Mouse (Mus musculus) brain, embryonic 18.5 days (tissue): Measurements from ENCODE around the gene Unc79.

Experiments used
- DNase-seq: peaks from one replicate; pipeline ENCODE4 v3.0.0-alpha.2; 2012; ENCODE audit warnings: low read depth, low spot score

Unc79 gene

GRCm38 (mm10) chr12:103041401-103041800, 92.7 kb downstream of the Unc79 start:
- DNase-seq = no peak

DNA sequence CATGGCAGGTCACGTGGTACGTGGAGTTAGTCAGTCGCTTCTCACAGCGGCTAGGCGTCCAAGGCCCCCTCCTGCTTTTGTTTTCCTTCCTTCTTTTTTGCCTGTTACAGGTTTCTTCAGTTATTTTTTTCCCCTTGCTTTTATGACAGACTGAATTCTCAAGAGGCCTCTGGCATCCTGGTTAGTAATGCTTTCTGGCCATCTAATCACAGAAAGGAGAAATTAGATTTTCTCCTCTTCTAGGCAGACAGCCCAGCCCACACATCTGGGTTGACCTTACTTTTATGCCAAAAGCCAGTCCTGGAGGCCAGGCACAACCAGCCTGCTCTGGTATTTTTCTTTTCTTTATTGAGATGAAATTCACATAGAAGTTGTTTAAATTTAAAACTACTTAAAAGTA, 94.1 kb downstream of the Unc79 start:
- no peak for DNase-seq

- no peak for DNase-seq
Observed at GRCm38 (mm10) chr12:103044422-103044821, 95.8 kb downstream of the Unc79 start.

DNA sequence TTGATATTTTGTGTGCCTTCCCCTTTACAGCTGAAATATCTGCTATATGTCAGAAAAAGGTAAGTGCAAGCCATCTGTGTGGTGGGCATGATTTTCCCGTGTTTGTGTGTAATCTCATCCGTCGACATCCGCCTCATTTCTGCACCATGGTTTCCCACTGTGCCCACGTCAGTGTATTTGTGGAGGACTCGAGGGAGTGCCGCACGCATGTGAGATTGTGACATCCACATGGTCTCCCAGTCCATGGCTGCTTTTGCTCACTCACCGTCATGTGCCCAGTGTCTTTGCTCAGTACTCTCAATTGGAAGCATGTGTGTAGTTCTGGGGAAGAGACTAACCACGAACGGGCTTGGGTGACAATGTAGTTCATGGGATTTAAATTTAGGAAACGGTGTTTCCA, 101.2 kb downstream of the Unc79 start:
- DNase-seq = no peak

- no peak for DNase-seq
Observed at GRCm38 (mm10) chr12:103059321-103060053, 110.8 kb downstream of the Unc79 start.

DNA sequence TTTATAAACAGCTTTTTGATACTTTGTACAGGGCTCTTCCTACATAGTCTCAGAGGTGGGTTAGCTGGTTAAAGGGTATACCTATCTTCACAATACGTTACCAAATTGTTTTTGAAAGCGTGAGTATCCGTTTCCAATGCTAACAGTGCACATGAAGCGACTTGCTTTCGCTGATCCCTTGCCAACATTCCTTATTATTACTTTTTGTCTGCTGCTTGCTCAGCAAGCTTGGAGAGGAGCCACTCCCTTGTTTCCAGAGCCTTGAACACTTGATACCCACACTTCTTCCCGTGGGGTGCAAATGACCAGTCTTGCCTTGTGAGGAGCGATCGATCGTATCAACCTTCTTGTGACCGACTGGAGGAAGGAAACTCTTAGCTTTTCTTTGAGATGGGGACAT, 112.1 kb downstream of the Unc79 start:
- no peak for DNase-seq

GRCm38 (mm10) chr12:103062133-103062532, 113.5 kb downstream of the Unc79 start:
- DNase-seq = no peak

- DNase-seq = peak; percentile 26
Observed at GRCm38 (mm10) chr12:103064944-103065343, 116.3 kb downstream of the Unc79 start.

DNA sequence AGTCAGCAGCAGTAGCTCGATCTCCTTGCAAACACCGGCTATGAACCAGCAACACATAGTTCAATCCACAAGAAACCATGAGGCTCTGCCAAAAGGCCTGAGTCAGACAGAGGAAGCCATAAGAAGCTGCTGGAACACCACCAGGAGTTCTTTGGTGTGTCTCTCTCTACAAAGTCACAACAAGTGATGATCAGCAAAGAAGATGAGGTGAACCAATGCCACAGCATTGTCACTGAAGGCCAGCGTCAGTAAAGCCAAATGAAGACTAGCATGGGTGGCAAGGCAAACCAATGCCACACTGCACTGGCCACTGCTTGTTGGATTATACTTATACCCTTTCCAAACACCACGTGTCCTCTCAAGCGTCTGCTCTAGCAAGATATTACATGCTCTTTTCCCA, 119.5 kb downstream of the Unc79 start:
- no peak for DNase-seq

DNA sequence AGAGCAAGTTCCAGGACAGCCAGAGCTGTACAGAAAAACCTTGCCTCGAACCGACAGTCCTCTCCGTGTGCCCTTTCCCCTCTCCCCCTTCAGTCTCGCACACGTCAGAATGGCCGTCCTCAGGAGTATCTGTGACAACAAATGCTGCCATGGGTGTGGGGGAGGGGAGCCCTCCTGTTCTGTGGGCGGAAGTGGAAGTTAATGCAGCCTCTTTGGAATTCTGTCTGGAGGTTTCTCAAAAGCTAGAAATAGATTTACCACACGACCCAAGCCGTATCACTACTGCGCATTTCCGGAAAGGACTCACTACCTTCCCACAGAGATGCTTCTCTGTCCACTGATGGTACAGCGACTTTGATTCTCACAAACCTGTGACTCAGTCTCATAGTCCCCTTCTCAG, 120.9 kb downstream of the Unc79 start:
- DNase-seq = no peak

DNA sequence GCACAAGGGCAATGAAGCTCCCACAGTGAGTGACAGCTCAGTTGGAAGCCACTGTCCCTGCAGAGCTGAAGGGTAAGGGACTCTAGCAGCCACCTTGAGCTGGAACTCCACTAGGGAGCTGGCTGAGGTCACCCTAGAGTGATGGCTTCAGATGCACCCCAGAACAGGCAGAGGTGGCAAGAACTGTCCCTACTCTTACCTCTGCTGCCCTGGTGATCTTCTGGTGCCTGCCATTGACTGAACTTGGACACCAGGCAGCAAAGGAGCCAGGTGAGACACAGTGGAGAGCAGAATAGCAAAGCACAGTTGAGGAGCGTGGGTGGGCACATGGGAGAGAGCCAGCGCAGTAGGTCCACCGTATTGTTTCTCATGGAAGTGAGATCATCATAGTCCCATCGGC, 125.3 kb downstream of the Unc79 start:
- no peak for DNase-seq

- no peak for DNase-seq
Observed at GRCm38 (mm10) chr12:103078751-103079150, 130.1 kb downstream of the Unc79 start.

DNA sequence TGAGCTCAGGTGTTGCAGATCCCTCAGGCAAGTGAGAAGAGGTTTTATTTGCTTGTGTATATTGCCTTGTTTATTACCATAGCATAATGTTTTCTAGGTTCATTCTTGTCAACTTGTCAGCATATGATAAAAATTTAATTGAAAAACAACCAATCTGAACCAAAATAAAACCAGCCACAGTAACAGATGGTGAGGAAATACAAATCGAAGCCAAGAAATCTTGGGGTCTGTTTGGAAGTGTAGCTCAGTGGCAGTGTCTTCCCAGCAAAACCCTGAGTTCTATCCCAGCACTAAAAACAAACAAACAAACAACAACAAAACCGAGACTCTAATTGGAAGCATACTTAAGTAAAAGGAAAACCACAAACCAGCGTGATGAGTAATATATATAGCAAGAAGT, 131.4 kb downstream of the Unc79 start:
- DNase-seq = no peak

- DNase-seq = no peak
Observed at GRCm38 (mm10) chr12:103091831-103092230, 143.2 kb downstream of the Unc79 start.

DNA sequence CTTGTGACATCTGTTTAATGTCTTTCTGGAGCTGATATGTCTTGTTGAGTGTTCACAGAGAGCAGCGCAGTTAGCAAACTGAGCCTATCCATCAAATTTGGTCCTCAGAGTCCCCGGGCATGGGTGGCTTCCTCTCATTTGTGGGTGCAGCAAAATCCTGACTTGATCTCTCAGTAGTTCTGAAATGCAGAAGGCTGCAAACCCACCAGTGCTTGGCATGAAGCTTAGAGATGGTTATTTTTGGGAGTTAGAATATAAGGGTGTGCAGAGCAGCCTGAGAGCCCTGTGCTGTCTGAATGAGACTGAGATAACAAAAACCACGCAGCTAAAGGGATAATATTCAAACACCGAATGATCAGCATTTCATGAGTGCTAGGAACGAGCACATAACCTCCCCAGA, 146.5 kb downstream of the Unc79 start:
- DNase-seq = no peak

DNA sequence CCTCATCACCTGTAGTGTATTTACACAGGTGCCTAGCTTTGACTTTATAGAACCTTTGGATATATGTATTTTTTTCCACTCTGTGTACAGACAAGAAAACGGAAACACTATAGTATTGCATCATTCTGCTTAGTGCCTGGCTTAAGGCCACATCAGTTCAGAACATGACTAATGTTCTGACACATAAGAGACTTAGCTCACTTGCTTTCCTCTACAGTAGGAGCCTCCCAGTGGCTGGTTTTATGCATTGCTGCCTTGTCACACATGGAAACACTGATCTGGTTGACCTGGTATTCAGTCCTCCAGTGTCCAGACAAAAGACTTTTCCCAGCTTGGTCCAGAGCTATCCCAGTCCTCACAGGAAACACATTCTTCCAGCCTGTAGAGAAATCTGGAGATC, 150.5 kb downstream of the Unc79 start:
- DNase-seq = no peak

DNA sequence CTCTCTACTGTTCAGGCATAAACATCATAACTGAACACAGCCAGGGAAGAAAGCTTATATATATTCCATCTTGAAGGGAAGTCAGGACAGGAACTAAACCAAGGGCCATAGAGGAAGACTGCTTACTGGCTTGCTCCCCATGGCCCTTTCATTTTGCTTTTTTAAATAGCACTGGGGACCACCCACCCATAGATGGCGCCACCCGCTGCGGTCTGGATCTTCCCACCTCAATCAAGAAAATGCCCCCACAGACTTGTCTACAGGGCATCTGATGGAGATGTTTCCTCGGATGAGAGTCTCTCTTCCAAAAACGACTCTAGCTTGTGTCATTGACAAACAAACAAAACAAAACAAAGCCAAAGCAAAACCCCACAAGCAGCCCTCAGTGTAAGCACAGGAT, 151.4 kb downstream of the Unc79 start:
- DNase-seq = no peak

DNA sequence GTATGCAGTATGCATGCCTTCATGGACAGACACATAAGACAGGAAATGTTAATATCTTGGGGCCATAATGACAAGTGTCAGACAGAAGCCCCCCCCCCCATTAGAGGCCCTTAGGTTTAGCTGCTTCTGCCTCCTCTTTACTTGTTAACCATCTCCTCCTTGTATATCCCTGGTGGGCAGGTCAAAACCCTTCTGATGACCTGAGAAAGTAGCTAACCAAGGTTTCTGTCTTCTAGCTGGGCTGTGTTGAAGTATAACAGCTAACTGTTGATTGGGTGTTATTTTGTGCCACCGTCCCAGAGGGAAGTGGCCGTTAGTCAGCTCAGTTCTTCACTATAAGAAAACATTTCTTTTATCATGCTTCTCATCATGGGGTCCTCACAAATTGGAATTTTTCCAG, 154.4 kb downstream of the Unc79 start:
- no peak for DNase-seq

DNA sequence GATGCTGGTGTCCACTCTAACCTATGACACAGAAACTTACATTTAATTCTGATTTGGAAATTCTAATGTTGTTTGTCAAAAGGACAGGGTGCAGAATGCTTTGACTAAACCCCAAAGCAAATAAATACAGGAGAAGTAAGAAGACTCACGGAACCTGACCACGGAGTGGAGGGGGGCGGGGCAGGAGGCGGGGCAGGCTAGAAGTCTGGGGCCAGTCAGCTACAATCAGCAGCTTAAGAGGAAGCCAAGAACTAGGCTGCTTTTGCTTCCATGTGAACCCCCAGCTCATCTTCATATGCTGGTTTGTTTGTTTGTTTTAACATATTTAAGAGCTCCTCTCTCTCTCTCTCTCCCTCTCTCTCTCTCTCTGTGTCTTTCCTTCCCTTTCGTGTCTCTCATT, 154.9 kb downstream of the Unc79 start:
- no peak for DNase-seq

GRCm38 (mm10) chr12:103109301-103109700, 160.6 kb downstream of the Unc79 start:
- DNase-seq = no peak

GRCm38 (mm10) chr12:103116639-103117038, 168.0 kb downstream of the Unc79 start:
- DNase-seq = no peak

DNA sequence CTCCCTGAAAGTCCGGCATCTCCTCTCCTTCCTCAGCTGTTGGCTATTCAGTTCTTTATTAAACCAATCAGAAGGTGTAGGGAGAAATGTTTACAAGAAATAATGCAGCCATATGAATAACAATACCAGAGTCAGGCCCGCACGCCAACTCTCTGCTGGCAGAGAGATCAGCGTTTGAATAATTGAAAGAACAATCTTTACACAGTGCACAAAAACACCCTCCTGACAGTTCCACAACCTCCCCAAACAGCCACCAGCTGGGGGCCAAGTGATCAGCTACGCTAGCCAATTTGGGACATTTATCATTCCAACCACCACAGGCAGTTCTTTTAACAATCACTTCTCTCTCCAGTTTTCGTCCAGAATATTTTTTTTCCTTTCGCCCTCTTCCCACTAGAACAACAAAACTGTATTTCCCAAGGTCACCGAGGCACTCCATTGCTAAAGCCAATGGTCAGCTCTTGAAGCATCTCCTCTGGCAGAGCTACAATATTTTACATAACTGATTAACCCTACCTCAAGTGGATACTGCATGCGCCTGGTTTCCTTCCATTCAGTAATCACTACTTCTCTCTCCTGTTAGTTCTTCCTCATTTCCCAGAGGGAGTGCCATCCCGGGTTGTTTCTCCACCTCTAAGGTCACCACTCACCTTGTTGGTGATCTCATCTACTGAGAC, 169.0 kb downstream of the Unc79 start:
- DNase-seq = no peak

- no peak for DNase-seq
Observed at GRCm38 (mm10) chr12:103121928-103122327, 173.3 kb downstream of the Unc79 start.
